Mouse (Mus musculus): ENCODE results near the gene Tcea3. TPM values are rescaled to one million over a fixed set of nuclear protein-coding genes. Genes with fewer than 3 reads are reported as not detected.

Gene Tcea3
- polyA plus RNA-seq, 1 experiment from 2014 or later, result 19.2 TPM

Other genes with a start within 250 kb of the Tcea3 start
- 43.0 and 44.8 TPM in 2 replicates for gene Eloa, start 226.0 kb upstream of the Tcea3 start, polyA plus RNA-seq (2015; fragmentation: Nextera tagmentation; extraction: Ambion mirVana)
- 427 and 463 TPM in 2 replicates for gene Rpl11, start 194.3 kb upstream of the Tcea3 start, polyA plus RNA-seq (2015; fragmentation: Nextera tagmentation; extraction: Ambion mirVana)
- gene Id3, start 104.2 kb upstream of the Tcea3 start, polyA plus RNA-seq (2015; fragmentation: Nextera tagmentation; extraction: Ambion mirVana), result 432 and 441 TPM in 2 replicates
- 10.1 and 12.5 TPM in 2 replicates for gene E2f2, start 75.3 kb upstream of the Tcea3 start, polyA plus RNA-seq (2015; fragmentation: Nextera tagmentation; extraction: Ambion mirVana)
- 13.3 and 14.1 TPM in 2 replicates for gene Asap3, start 41.4 kb upstream of the Tcea3 start, polyA plus RNA-seq (2015; fragmentation: Nextera tagmentation; extraction: Ambion mirVana)
- gene Zfp46, start 37.0 kb downstream of the Tcea3 start, polyA plus RNA-seq (2015; fragmentation: Nextera tagmentation; extraction: Ambion mirVana), result 25.0 and 25.5 TPM in 2 replicates
- 153 and 159 TPM in 2 replicates for gene Hnrnpr, start 63.2 kb downstream of the Tcea3 start, polyA plus RNA-seq (2015; fragmentation: Nextera tagmentation; extraction: Ambion mirVana)
- gene Htr1d, start 175.8 kb downstream of the Tcea3 start, polyA plus RNA-seq (2015; fragmentation: Nextera tagmentation; extraction: Ambion mirVana), result 0.67 and 0.75 TPM in 2 replicates
- gene 6030445D17Rik, start 214.5 kb downstream of the Tcea3 start, polyA plus RNA-seq (2015; fragmentation: Nextera tagmentation; extraction: Ambion mirVana), result 0.19 and 0.28 TPM in 2 replicates
- 114 and 124 TPM in 2 replicates for gene Luzp1, start 222.0 kb downstream of the Tcea3 start, polyA plus RNA-seq (2015; fragmentation: Nextera tagmentation; extraction: Ambion mirVana)